Mouse (Mus musculus) liver (tissue): ENCODE results near the gene Elmo3.

Experiments used
- DNase-seq: peaks from one replicate; pipeline ENCODE4 v3.0.0-alpha.2; 2020; ENCODE audit warnings: mixed read lengths

The Elmo3 gene

GRCm38 (mm10) chr8:105355179-105356024 lies 50.0 kb downstream of the Elmo3 start:
- no peak for DNase-seq

GRCm38 (mm10) chr8:105356681-105357080 lies 51.3 kb downstream of the Elmo3 start:
- no peak for DNase-seq

DNA sequence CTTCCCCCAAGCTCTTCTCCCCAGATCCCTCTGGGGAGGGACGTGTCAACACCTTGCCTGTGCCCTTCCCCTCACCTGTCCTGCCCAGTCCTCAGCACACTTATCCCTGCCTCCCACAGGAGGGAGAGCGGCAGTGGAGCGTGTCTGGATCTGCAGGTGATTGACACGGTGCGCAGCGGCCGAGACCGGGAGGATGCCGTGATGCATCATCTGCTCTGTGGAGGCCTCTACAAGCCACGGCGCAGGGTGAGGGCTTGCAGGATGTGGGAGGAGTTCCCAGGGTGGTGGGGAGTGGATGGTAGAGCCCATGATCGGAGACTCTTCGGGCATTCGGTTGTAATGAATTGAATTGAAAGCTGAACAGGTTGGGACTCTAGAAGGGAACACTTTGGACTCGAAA lies 53.8 kb downstream of the Elmo3 start:
- no peak for DNase-seq

GRCm38 (mm10) chr8:105359646-105360045 lies 54.2 kb downstream of the Elmo3 start:
- no peak for DNase-seq
